Mouse (Mus musculus): Measurements from ENCODE around the gene R3hcc1l.

- no peak for TF ChIP-seq CTCF (IDR thresholded peaks at IDR 0.05; ENCODE audit: insufficient read depth, low read depth, low read length)
- TF ChIP-seq POLR2A (IDR thresholded peaks at IDR 0.05; ENCODE audit: insufficient read depth, low read depth, low read length), result no peak
These were observed 113.7 kb downstream of the R3hcc1l start for GRCm38 (mm10) chr19:42632301-42632700.

Measured in olfactory bulb, adult 2 months (tissue).